Mouse (Mus musculus) CH12.LX (cell line): ENCODE measurements at regions not wholly inside any gene's neighbourhood (a gene's known extent, or its start where the extent isn't known, plus 50 kb on each side); places are given as distances from the start of the nearest gene placed in this dataset.

Experiments
- DNase-seq: peaks from one replicate; pipeline ENCODE4 v3.0.0-alpha.2; 2013; ENCODE audit errors: extremely low read depth
- H3K27ac ChIP-seq: 2 replicates; pipeline ENCODE4 v1.5.1; 2012; ENCODE audit warnings: low read depth, mild to moderate bottlenecking, control low read depth, moderate library complexity; ENCODE audit not compliant: insufficient read depth
- H3K27me3 ChIP-seq: replicated peaks from 2 replicates; pipeline ENCODE3; 2012; ENCODE audit warnings: inconsistent platforms
- H3K36me3 ChIP-seq, 2 experiments: replicated peaks in 1 of 2; 2 replicates each; pipeline versions ENCODE3 to v1.6.1; 2012; ENCODE audit warnings: inconsistent platforms in 1 of 2, low read length in 1 of 2, mild to moderate bottlenecking in 1 of 2, mixed read lengths in 1 of 2, moderate library complexity in 1 of 2; ENCODE audit not compliant: control insufficient read depth in 1 of 2, insufficient read depth in 1 of 2
- H3K4me1 ChIP-seq, 2 experiments: 2 replicates each; pipeline ENCODE4 v1.6.1; 2012; ENCODE audit warnings: inconsistent platforms in 1 of 2, moderate library complexity in 1 of 2; ENCODE audit not compliant: insufficient read depth in 2 of 2, control insufficient read depth in 1 of 2
- H3K4me2 ChIP-seq: 2 replicates; pipeline ENCODE4 v1.6.1; 2012; ENCODE audit warnings: low read depth, mild to moderate bottlenecking, control low read depth; ENCODE audit not compliant: poor library complexity, insufficient read depth, severe bottlenecking
- H3K4me3 ChIP-seq, 3 experiments: fragments of 150-350 bp in 1 of 3; sonication (generic) in 1 of 3; replicated peaks in 1 of 3; 2 replicates each; pipeline versions ENCODE3 to v1.5.1; 2011 to 2012; ENCODE audit warnings: low read depth in 2 of 3, low read length in 2 of 3, mild to moderate bottlenecking in 2 of 3, moderate library complexity in 2 of 3, control low read depth in 1 of 3, improper control_type of control experiment in 1 of 3, inconsistent platforms in 1 of 3, mixed read lengths in 1 of 3; ENCODE audit not compliant: poor library complexity in 1 of 3
- H3K79me2 ChIP-seq: replicated peaks from 2 replicates; pipeline ENCODE4 v1.6.1; 2012; ENCODE audit warnings: mild to moderate bottlenecking, moderate library complexity; ENCODE audit not compliant: control insufficient read depth, poor library complexity, insufficient read depth, severe bottlenecking; ENCODE audit errors: extremely low read depth
- H3K9ac ChIP-seq: 2 replicates; pipeline ENCODE4 v1.6.1; 2012; ENCODE audit warnings: low read depth, mild to moderate bottlenecking, control low read depth, moderate library complexity; ENCODE audit not compliant: insufficient read depth
- H3K9me3 ChIP-seq: replicated peaks from 2 replicates; pipeline ENCODE3; 2012; ENCODE audit warnings: low read length, inconsistent platforms, mixed read lengths
- BHLHE40 ChIP-seq: IDR thresholded peaks from 2 replicates; pipeline ENCODE4 v1.6.1; 2011; ENCODE audit warnings: mild to moderate bottlenecking, low read depth, low read length, improper control_type of control experiment
- CHD1 ChIP-seq: IDR thresholded peaks from 2 replicates; pipeline ENCODE4 v1.6.1; 2012; ENCODE audit warnings: low read depth, low read length, improper control_type of control experiment, inconsistent platforms
- ELF1 ChIP-seq: IDR thresholded peaks from 2 replicates; pipeline ENCODE4 v1.6.1; 2014; ENCODE audit warnings: low read depth, mild to moderate bottlenecking, inconsistent platforms, low read length, improper control_type of control experiment
- EP300 ChIP-seq: IDR thresholded peaks from 2 replicates; pipeline ENCODE4 v1.6.1; 2011; ENCODE audit warnings: low read length, improper control_type of control experiment
- ETS1 ChIP-seq: conservative IDR thresholded peaks from 2 replicates; pipeline ENCODE4 v1.6.1; 2012; ENCODE audit warnings: low read depth, mild to moderate bottlenecking, inconsistent platforms, low read length, improper control_type of control experiment, moderate library complexity
- IRF4 ChIP-seq: IDR thresholded peaks from 2 replicates; pipeline ENCODE4 v1.6.1; 2014; ENCODE audit warnings: low read depth, mild to moderate bottlenecking, inconsistent platforms, low read length, improper control_type of control experiment
- JUND ChIP-seq: conservative IDR thresholded peaks from 2 replicates; pipeline ENCODE4 v1.6.1; 2011; ENCODE audit warnings: low read depth, low read length, improper control_type of control experiment
- MAX ChIP-seq: IDR thresholded peaks from 2 replicates; pipeline ENCODE4 v1.6.1; 2011; ENCODE audit warnings: low read length, improper control_type of control experiment
- MAZ ChIP-seq: IDR thresholded peaks from 2 replicates; pipeline ENCODE4 v1.6.1; 2012; ENCODE audit warnings: low read depth, mild to moderate bottlenecking, inconsistent platforms, low read length, improper control_type of control experiment, moderate library complexity
- MYC ChIP-seq: IDR thresholded peaks from 2 replicates; pipeline ENCODE4 v1.6.1; 2011; ENCODE audit warnings: low read depth, mild to moderate bottlenecking, improper control_type of control experiment, low read length
- NELFE ChIP-seq: IDR thresholded peaks from 2 replicates; pipeline ENCODE4 v1.6.1; 2011; ENCODE audit warnings: low read depth, low read length, improper control_type of control experiment
- PAX5 ChIP-seq: IDR thresholded peaks from 2 replicates; pipeline ENCODE4 v1.6.1; 2012; ENCODE audit warnings: low read length, inconsistent platforms, mixed read lengths
- RCOR1 ChIP-seq: conservative IDR thresholded peaks from 2 replicates; pipeline ENCODE4 v1.6.1; 2012; ENCODE audit warnings: low read depth, mild to moderate bottlenecking, inconsistent platforms, low read length, improper control_type of control experiment
- SMC3 ChIP-seq: IDR thresholded peaks from 2 replicates; pipeline ENCODE4 v1.6.1; 2011; ENCODE audit warnings: low read depth, low read length, improper control_type of control experiment
- USF1 ChIP-seq: IDR thresholded peaks from 2 replicates; pipeline ENCODE4 v1.6.1; 2014; ENCODE audit warnings: low read depth, mild to moderate bottlenecking, inconsistent platforms, low read length, improper control_type of control experiment
- USF2 ChIP-seq: conservative IDR thresholded peaks from 2 replicates; pipeline ENCODE4 v1.6.1; 2011; ENCODE audit warnings: low read depth, low read length, improper control_type of control experiment
- ZC3H11A ChIP-seq: IDR thresholded peaks from 2 replicates; pipeline ENCODE4 v1.6.1; 2012; ENCODE audit warnings: low read depth, mild to moderate bottlenecking, inconsistent platforms, low read length, improper control_type of control experiment
- ZNF384 ChIP-seq: IDR thresholded peaks from 2 replicates; pipeline ENCODE4 v1.6.1; 2012; ENCODE audit warnings: low read depth, low read length, improper control_type of control experiment, inconsistent platforms
- dilution Hi-C: fragments of 300-500 bp; cut with MboI; formaldehyde crosslinking; loops from 2 replicates; pipeline ENCODE4 v1.14.3; 2020; ENCODE audit warnings: low sequenced_read_pairs; ENCODE audit not compliant: extremely low pct_unique_long_range_greater_than_20kb, extremely low pct_ligation_motif_present
- in situ Hi-C: fragments of 300-500 bp; cut with MboI; formaldehyde crosslinking; loops from 3 replicates; pipeline ENCODE4 v1.14.3; 2019; ENCODE audit warnings: low sequenced_read_pairs, low pct_ligation_motif_present, low pct_unique_long_range_greater_than_20kb, mixed read lengths

DNA sequence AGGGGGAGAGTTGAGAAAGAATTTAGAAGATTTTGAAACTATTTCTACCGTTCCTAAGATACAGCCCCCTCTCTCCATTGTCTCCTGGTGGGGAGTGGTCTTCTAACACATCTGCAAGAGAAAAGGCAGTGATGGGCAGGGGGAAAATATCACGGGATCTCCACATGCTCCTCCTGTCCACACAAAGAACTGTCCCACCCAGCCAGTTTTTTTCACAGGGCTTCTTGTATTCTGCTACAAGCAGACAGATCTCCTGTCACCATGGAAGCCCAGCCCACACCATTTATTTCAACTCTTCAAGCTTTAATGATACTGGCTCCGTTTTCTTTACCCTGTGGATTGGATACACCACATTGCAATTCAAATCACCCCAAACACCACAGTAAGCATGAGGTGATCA, 113.5 kb upstream of the Ntm start:
- in situ Hi-C loops, result no loop called here
- H3K4me2 ChIP-seq, result no peak overlapping the region
- H3K4me3 ChIP-seq, result no peak overlapping the region
- dilution Hi-C loops, result no loop called here
- DNase-seq, result no peak
- no peak overlapping the region for H3K27ac ChIP-seq
- no peaks in the 10 kb centered on the region for H3K4me1 ChIP-seq
- no peak for TF ChIP-seq BHLHE40
- TF ChIP-seq ZC3H11A, result no peak
- TF ChIP-seq MAZ, result no peak
- TF ChIP-seq RCOR1, result no peak
- TF ChIP-seq IRF4, result no peak
- TF ChIP-seq SMC3, result no peak
- TF ChIP-seq PAX5, result no peak
- no peak for TF ChIP-seq JUND
- TF ChIP-seq CHD1, result no peak
- no peak for TF ChIP-seq USF1
- no peak for TF ChIP-seq ZNF384
- no peak for TF ChIP-seq MAX
- TF ChIP-seq, all 38 proteins: peak for 0
- H3K27me3 ChIP-seq, result no peaks in the 10 kb centered on the region
- H3K36me3 ChIP-seq, result no peaks in the 10 kb centered on the region
- peaks cover 74% of the 10 kb centered on the region for H3K9me3 ChIP-seq
- no peaks in the 10 kb centered on the region for H3K79me2 ChIP-seq
- H3K9ac ChIP-seq, result no peak overlapping the region

DNA sequence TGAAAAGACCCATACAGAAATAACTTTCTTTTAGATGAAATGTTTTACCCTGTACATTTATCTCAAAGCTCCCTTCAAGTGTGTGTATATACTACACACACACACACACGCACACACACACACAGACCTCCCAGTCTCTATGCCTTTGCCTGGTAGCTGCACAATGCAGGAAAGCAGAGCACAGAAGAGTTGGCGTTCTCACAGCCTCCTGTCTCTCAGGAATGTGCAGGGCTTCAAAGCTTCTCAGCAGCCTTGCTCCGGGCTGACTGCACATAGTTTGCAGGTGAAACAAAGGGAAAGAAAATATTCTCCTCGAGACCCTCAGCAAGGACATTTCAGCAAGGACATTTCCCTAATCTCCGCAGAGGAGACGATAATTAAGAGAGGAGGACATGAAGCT, 139.0 kb upstream of the Ntm start:
- H3K36me3 ChIP-seq, result no peaks in the 10 kb centered on the region
- no peak overlapping the region for H3K9ac ChIP-seq
- DNase-seq, result no peak
- H3K4me3 ChIP-seq, result no peak overlapping the region
- TF ChIP-seq ZC3H11A, result no peak
- TF ChIP-seq ELF1, result no peak
- no peak for TF ChIP-seq USF2
- no peak for TF ChIP-seq EP300
- TF ChIP-seq MAX, result no peak
- no peak for TF ChIP-seq MYC
- TF ChIP-seq NELFE, result no peak
- TF ChIP-seq ETS1, result no peak
- no peak overlapping the region for H3K4me2 ChIP-seq
- H3K27me3 ChIP-seq, result no peaks in the 10 kb centered on the region
- no peaks in the 10 kb centered on the region for H3K4me1 ChIP-seq
- in situ Hi-C loops (no loop called here), dilution Hi-C loops (no loop called here)
- H3K27ac ChIP-seq, result no peak overlapping the region
- peaks cover 70% of the 10 kb centered on the region for H3K9me3 ChIP-seq
- no peaks in the 10 kb centered on the region for H3K79me2 ChIP-seq
